21 mouse cellular contexts compared by ENCODE assay signal in genomic region chr9:64445981-64446380, GRCm38 (mm10).
DNase-seq lines count a peak whose midpoint lies in the region; ATAC-seq lines count a peak whose summit lies in the region.
"Had no signal": no experiment of that assay in that cellular context is flagged by ENCODE, and none has a peak within 500 bp of the region (broad histone marks: within the 10 kb centered on the region; RNA-seq: fewer than 3 reads in every experiment).

No protein-coding gene starts in this region.

- 22% methylated on average over 1 of the region's 1 CpGs for WGBS in forebrain, embryonic 12.5 days
- 19% methylated on average over 1 of the region's 1 CpGs for WGBS in forebrain, embryonic 16.5 days
- WGBS in hindbrain, embryonic 12.5 days: 76% methylated on average over 1 of the region's 1 CpGs
- WGBS in hindbrain, embryonic 16.5 days: 53% methylated on average over 1 of the region's 1 CpGs
- 75% methylated on average over 1 of the region's 1 CpGs for WGBS in midbrain, embryonic 13.5 days
- WGBS in midbrain, embryonic 10.5 days: 87% methylated on average over 1 of the region's 1 CpGs
- 47% methylated on average over 1 of the region's 1 CpGs for WGBS in midbrain, embryonic 15.5 days

- H3K36me3 ChIP-seq in forebrain, embryonic 12.5 days (replicated peaks): no peaks in the 10 kb centered on the region
- H3K36me3 ChIP-seq in forebrain, embryonic 16.5 days (ENCODE audit: control insufficient read depth, insufficient read depth): no peaks in the 10 kb centered on the region
- H3K36me3 ChIP-seq in hindbrain, embryonic 12.5 days: no peaks in the 10 kb centered on the region
- H3K36me3 ChIP-seq in hindbrain, embryonic 16.5 days (ENCODE audit: control insufficient read depth, insufficient read depth, low read length): no peaks in the 10 kb centered on the region
- H3K36me3 ChIP-seq in midbrain, embryonic 13.5 days: no peaks in the 10 kb centered on the region
- no peaks in the 10 kb centered on the region for H3K36me3 ChIP-seq in midbrain, embryonic 10.5 days
- H3K36me3 ChIP-seq in midbrain, embryonic 15.5 days (replicated peaks): no peaks in the 10 kb centered on the region
- H3K36me3 ChIP-seq: embryonic facial prominence, embryonic 13.5 days; G1E; heart, embryonic 10.5 days; intestine, embryonic 15.5 days had no signal

- ATAC-seq in forebrain, embryonic 12.5 days (ENCODE audit: low FRiP score): no peak
- no peak for ATAC-seq in forebrain, embryonic 16.5 days
- ATAC-seq in hindbrain, embryonic 12.5 days (ENCODE audit: low FRiP score): peak; percentile 38; the same call in 1 of the 2 replicates
- ATAC-seq in hindbrain, embryonic 16.5 days: no peak
- ATAC-seq in midbrain, embryonic 13.5 days: 0 out of 2 replicates have a peak, but pooled peaks have one; percentile 37
- ATAC-seq in midbrain, embryonic 15.5 days (replicated peaks): no peak
- ATAC-seq: CD4-positive, CD25-positive, alpha-beta regulatory T cell, adult 4 months had no signal

- 0 out of 2 replicates have a peak, but pooled peaks cover 3% of the 10 kb centered on the region for H3K27me3 ChIP-seq in forebrain, embryonic 12.5 days
- H3K27me3 ChIP-seq in forebrain, embryonic 16.5 days (replicated peaks; ENCODE audit: control insufficient read depth, insufficient read depth, low read length): no peaks in the 10 kb centered on the region
- no peaks in the 10 kb centered on the region for H3K27me3 ChIP-seq in hindbrain, embryonic 12.5 days
- H3K27me3 ChIP-seq in hindbrain, embryonic 16.5 days (replicated peaks; ENCODE audit: control insufficient read depth, insufficient read depth, low read length): no peaks in the 10 kb centered on the region
- no peaks in the 10 kb centered on the region for H3K27me3 ChIP-seq in midbrain, embryonic 13.5 days
- H3K27me3 ChIP-seq in midbrain, embryonic 10.5 days (ENCODE audit: low read depth, poor library complexity, severe bottlenecking): peaks cover 10% of the 10 kb centered on the region; the same call in 1 of the 2 replicates
- no peaks in the 10 kb centered on the region for H3K27me3 ChIP-seq in midbrain, embryonic 15.5 days (replicated peaks)
- H3K27me3 ChIP-seq: intestine, embryonic 15.5 days had no signal

- DNase-seq in midbrain, embryonic 10.5 days (ENCODE audit: low spot score): no peak
- DNase-seq: adrenal gland, postnatal 14 days; B cell, adult 2 months; cerebellum, adult 18-20 months; cerebellum, adult 9-11 months; cerebellum, postnatal 36 days; gastrocnemius, postnatal 10 days; heart, adult 18-20 months; heart, postnatal 10 days; heart, postnatal 4 days had no signal

- H3K4me1 ChIP-seq in forebrain, embryonic 12.5 days: peaks cover 25% of the 10 kb centered on the region
- H3K4me1 ChIP-seq in forebrain, embryonic 16.5 days (replicated peaks; ENCODE audit: control insufficient read depth, insufficient read depth, low read length): peaks cover 27% of the 10 kb centered on the region
- peaks cover 21% of the 10 kb centered on the region for H3K4me1 ChIP-seq in hindbrain, embryonic 12.5 days
- peaks cover 18% of the 10 kb centered on the region for H3K4me1 ChIP-seq in hindbrain, embryonic 16.5 days (ENCODE audit: control insufficient read depth, insufficient read depth, low read depth, low read length)
- peaks cover 30% of the 10 kb centered on the region for H3K4me1 ChIP-seq in midbrain, embryonic 13.5 days (replicated peaks)
- peaks cover 23% of the 10 kb centered on the region for H3K4me1 ChIP-seq in midbrain, embryonic 10.5 days
- H3K4me1 ChIP-seq in midbrain, embryonic 15.5 days: peaks cover 23% of the 10 kb centered on the region

- no peak overlapping the region for H3K4me3 ChIP-seq in forebrain, embryonic 12.5 days (replicated peaks)
- no peak overlapping the region for H3K4me3 ChIP-seq in forebrain, embryonic 16.5 days (replicated peaks; ENCODE audit: low read length)
- H3K4me3 ChIP-seq in hindbrain, embryonic 12.5 days: no peak overlapping the region
- no peak overlapping the region for H3K4me3 ChIP-seq in hindbrain, embryonic 16.5 days (ENCODE audit: low read length)
- H3K4me3 ChIP-seq in midbrain, embryonic 13.5 days (replicated peaks): no peak overlapping the region
- H3K4me3 ChIP-seq in midbrain, embryonic 10.5 days: no peak overlapping the region
- H3K4me3 ChIP-seq in midbrain, embryonic 15.5 days: no peak overlapping the region
- H3K4me3 ChIP-seq: embryonic facial prominence, embryonic 13.5 days; heart, embryonic 10.5 days; intestine, embryonic 15.5 days had no signal

- H3K27ac ChIP-seq in forebrain, embryonic 12.5 days: 0 out of 2 replicates have a peak overlapping the region, but pooled peaks have one; percentile 25
- H3K27ac ChIP-seq in forebrain, embryonic 16.5 days (ENCODE audit: low read length): no peak overlapping the region
- no peak overlapping the region for H3K27ac ChIP-seq in hindbrain, embryonic 12.5 days
- no peak overlapping the region for H3K27ac ChIP-seq in hindbrain, embryonic 16.5 days (ENCODE audit: low read depth, low read length)
- 0 out of 2 replicates have a peak overlapping the region, but pooled peaks have one; percentile 10 for H3K27ac ChIP-seq in midbrain, embryonic 13.5 days
- H3K27ac ChIP-seq in midbrain, embryonic 10.5 days (replicated peaks): no peak overlapping the region
- H3K27ac ChIP-seq in midbrain, embryonic 15.5 days: peak overlapping the region; percentile 62; the same call in 1 of the 2 replicates
- H3K27ac ChIP-seq: intestine, embryonic 15.5 days had no signal

- no peaks in the 10 kb centered on the region for H3K9me3 ChIP-seq in forebrain, embryonic 12.5 days
- no peaks in the 10 kb centered on the region for H3K9me3 ChIP-seq in forebrain, embryonic 16.5 days (ENCODE audit: control insufficient read depth, low read length)
- H3K9me3 ChIP-seq in hindbrain, embryonic 12.5 days (replicated peaks): no peaks in the 10 kb centered on the region
- H3K9me3 ChIP-seq in hindbrain, embryonic 16.5 days (ENCODE audit: control insufficient read depth, low read length): no peaks in the 10 kb centered on the region
- H3K9me3 ChIP-seq in midbrain, embryonic 13.5 days: no peaks in the 10 kb centered on the region
- no peaks in the 10 kb centered on the region for H3K9me3 ChIP-seq in midbrain, embryonic 10.5 days (replicated peaks)
- H3K9me3 ChIP-seq in midbrain, embryonic 15.5 days: no peaks in the 10 kb centered on the region
- H3K9me3 ChIP-seq: embryonic facial prominence, embryonic 13.5 days; G1E; heart, embryonic 10.5 days; intestine, embryonic 15.5 days had no signal

- H3K4me2 ChIP-seq in forebrain, embryonic 12.5 days: no peak overlapping the region
- H3K4me2 ChIP-seq in forebrain, embryonic 16.5 days (ENCODE audit: low read length): no peak overlapping the region
- no peak overlapping the region for H3K4me2 ChIP-seq in hindbrain, embryonic 12.5 days (replicated peaks)
- H3K4me2 ChIP-seq in hindbrain, embryonic 16.5 days (ENCODE audit: low read length): no peak overlapping the region
- H3K4me2 ChIP-seq in midbrain, embryonic 13.5 days (replicated peaks): no peak overlapping the region
- H3K4me2 ChIP-seq in midbrain, embryonic 15.5 days: no peak overlapping the region
- H3K4me2 ChIP-seq: embryonic facial prominence, embryonic 13.5 days; intestine, embryonic 15.5 days had no signal

- no peak overlapping the region for H3K9ac ChIP-seq in forebrain, embryonic 12.5 days
- H3K9ac ChIP-seq in forebrain, embryonic 16.5 days (replicated peaks; ENCODE audit: low read depth, low read length): no peak overlapping the region
- no peak overlapping the region for H3K9ac ChIP-seq in hindbrain, embryonic 12.5 days
- no peak overlapping the region for H3K9ac ChIP-seq in hindbrain, embryonic 16.5 days (ENCODE audit: low read depth, low read length)
- no peak overlapping the region for H3K9ac ChIP-seq in midbrain, embryonic 13.5 days (replicated peaks)
- H3K9ac ChIP-seq in midbrain, embryonic 15.5 days: no peak overlapping the region
- H3K9ac ChIP-seq: embryonic facial prominence, embryonic 13.5 days; intestine, embryonic 15.5 days had no signal

Comparison
In these comparisons a context has a peak if more than half of its experiments do, and no peak if none do; other contexts are left out.
1. ATAC-seq: peak in hindbrain, embryonic 12.5 days (single experiment) and midbrain, embryonic 13.5 days (single experiment); none in forebrain, embryonic 12.5 days (single experiment), forebrain, embryonic 16.5 days (single experiment), hindbrain, embryonic 16.5 days (single experiment) and midbrain, embryonic 15.5 days (single experiment).
2. H3K27ac ChIP-seq: peak in forebrain, embryonic 12.5 days (single experiment), midbrain, embryonic 13.5 days (single experiment) and midbrain, embryonic 15.5 days (single experiment); none in forebrain, embryonic 16.5 days (single experiment), hindbrain, embryonic 12.5 days (single experiment), hindbrain, embryonic 16.5 days (single experiment) and midbrain, embryonic 10.5 days (single experiment).